Mouse (Mus musculus) lung, embryonic 14.5 days (tissue): ENCODE data around the gene Madcam1. TPM values are rescaled to one million over a fixed set of nuclear protein-coding genes. Genes with fewer than 3 reads are reported as not detected.

Source experiments
- ATAC-seq: fragments of 200-750 bp; cut with Nextera tagmentation; 2 replicates; pipeline ENCODE4 v1.8.0; 2017; ENCODE audit warnings: mild to moderate bottlenecking, moderate TSS enrichment, moderate library complexity; ENCODE audit not compliant: insufficient read depth
- DNase-seq: peaks from one replicate; pipeline ENCODE4 v3.0.0-alpha.2; 2015
- H3K27ac ChIP-seq: fragments of 300-500 bp; sonication (generic); 2 replicates; pipeline ENCODE4 v1.5.1; 2014; ENCODE audit warnings: low read depth, mild to moderate bottlenecking, moderate library complexity
- H3K27me3 ChIP-seq: fragments of 300-500 bp; sonication (generic); 2 replicates; pipeline ENCODE4 v1.6.1; 2014; ENCODE audit warnings: low read length, control low read depth; ENCODE audit not compliant: insufficient read depth
- H3K36me3 ChIP-seq: fragments of 300-500 bp; sonication (generic); 2 replicates; pipeline ENCODE4 v1.6.1; 2014; ENCODE audit warnings: control low read depth; ENCODE audit not compliant: insufficient read depth
- H3K4me1 ChIP-seq: fragments of 300-500 bp; sonication (generic); 2 replicates; pipeline ENCODE4 v1.6.1; 2014; ENCODE audit warnings: antibody characterized with exemption, control low read depth; ENCODE audit not compliant: insufficient read depth
- H3K4me2 ChIP-seq: fragments of 300-500 bp; sonication (generic); 2 replicates; pipeline ENCODE4 v1.6.1; 2014; ENCODE audit warnings: mild to moderate bottlenecking
- H3K4me3 ChIP-seq: fragments of 300-500 bp; sonication (generic); 2 replicates; pipeline ENCODE4 v1.5.1; 2014; ENCODE audit warnings: low read depth, low read length
- H3K9ac ChIP-seq: fragments of 300-500 bp; sonication (generic); 2 replicates; pipeline ENCODE4 v1.6.1; 2014
- H3K9me3 ChIP-seq: fragments of 300-500 bp; sonication (generic); 2 replicates; pipeline ENCODE4 v1.6.1; 2016; ENCODE audit warnings: low read depth, low read length, control low read depth
- CTCF ChIP-seq: IDR thresholded peaks from 2 replicates; pipeline ENCODE4 v1.5.1; 2016; ENCODE audit warnings: antibody characterized with exemption, low read depth
- WGBS: fragments of 180-500 bp; shearing (Covaris S2); extraction: QIAGEN DNeasy Blood & Tissue Kit; methylation state at CpG from one replicate; pipeline ENCODE4 v1.1.7; 2014; 5-methylcytosine and 5-hydroxymethylcytosine counted together
- polyA plus RNA-seq: library from polyadenylated mRNA; unstranded; fragments of >200 nt; fragmentation: Nextera tagmentation; extraction: Ambion mirVana; gene quantifications from 2 replicates; pipeline ENCODE4 v1.2.1, GENCODE M21; 2014

The Madcam1 gene
- 0.93 and 1.2 TPM in 2 replicates for polyA plus RNA-seq

GRCm38 (mm10) chr10:79664131-79664665 is at the start of gene Madcam1:
Madcam1 (plus strand) TSS chr10:79664559.
- TF ChIP-seq CTCF = peak; percentile 94
- no peak for ATAC-seq
- DNase-seq = peak; percentile 80
- Histone ChIP-seq H3K9ac (no peak within 1 kb of the TSS), H3K36me3 (no peaks in the 10 kb centered on the region), H3K27me3 (no peaks in the 10 kb centered on the region), H3K9me3 (no peaks in the 10 kb centered on the region), H3K4me1 (no peaks in the 10 kb centered on the region), H3K4me3 (no peak within 1 kb of the TSS), H3K27ac (no peak within 1 kb of the TSS), H3K4me2 (no peak within 1 kb of the TSS)
- WGBS = 8% methylated on average over 13 of the region's 13 CpGs

GRCm38 (mm10) chr10:79615860-79616259 is 48.5 kb upstream of the Madcam1 start:
- WGBS = 12% methylated on average over 8 of the region's 8 CpGs
- peaks cover 25% of the 10 kb centered on the region for H3K27me3 ChIP-seq
- H3K4me1 ChIP-seq = no peaks in the 10 kb centered on the region; the same call in 1 of the 2 replicates
- no peak overlapping the region for H3K4me2 ChIP-seq
- no peak for TF ChIP-seq CTCF
- no peaks in the 10 kb centered on the region for H3K9me3 ChIP-seq
- ATAC-seq (no peak), DNase-seq (no peak)
- H3K4me3 ChIP-seq = no peak overlapping the region
- no peaks in the 10 kb centered on the region for H3K36me3 ChIP-seq
- H3K27ac ChIP-seq = no peak overlapping the region
- no peak overlapping the region for H3K9ac ChIP-seq

DNA sequence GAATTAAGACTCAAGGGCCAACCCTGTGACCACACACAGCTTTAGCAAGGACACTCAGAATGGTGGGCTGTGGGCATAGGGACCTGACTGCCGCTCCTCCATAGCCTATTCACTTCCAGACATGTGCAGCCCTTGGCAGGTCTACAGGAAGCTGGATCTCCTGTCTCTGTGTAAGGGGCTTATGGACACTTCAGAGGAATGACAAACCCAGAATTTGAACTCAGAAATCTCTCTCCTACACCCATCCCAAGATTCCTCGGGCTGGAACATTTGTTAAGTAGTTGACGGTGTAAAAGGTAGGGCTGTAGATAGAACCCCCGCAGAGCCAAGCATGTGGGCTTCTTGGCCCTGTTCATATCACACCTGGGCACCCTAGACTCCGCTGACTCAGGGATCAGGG is 48.0 kb upstream of the Madcam1 start:
- H3K27ac ChIP-seq = no peak overlapping the region
- H3K9ac ChIP-seq = no peak overlapping the region
- no peak for ATAC-seq
- H3K4me2 ChIP-seq = no peak overlapping the region
- no peak for TF ChIP-seq CTCF
- no peak for DNase-seq
- H3K36me3 ChIP-seq = no peaks in the 10 kb centered on the region
- no peaks in the 10 kb centered on the region for H3K9me3 ChIP-seq
- WGBS = 87% methylated on average over 5 of the region's 5 CpGs
- no peaks in the 10 kb centered on the region; the same call in 1 of the 2 replicates for H3K4me1 ChIP-seq
- H3K27me3 ChIP-seq = peaks cover 23% of the 10 kb centered on the region
- no peak overlapping the region for H3K4me3 ChIP-seq

DNA sequence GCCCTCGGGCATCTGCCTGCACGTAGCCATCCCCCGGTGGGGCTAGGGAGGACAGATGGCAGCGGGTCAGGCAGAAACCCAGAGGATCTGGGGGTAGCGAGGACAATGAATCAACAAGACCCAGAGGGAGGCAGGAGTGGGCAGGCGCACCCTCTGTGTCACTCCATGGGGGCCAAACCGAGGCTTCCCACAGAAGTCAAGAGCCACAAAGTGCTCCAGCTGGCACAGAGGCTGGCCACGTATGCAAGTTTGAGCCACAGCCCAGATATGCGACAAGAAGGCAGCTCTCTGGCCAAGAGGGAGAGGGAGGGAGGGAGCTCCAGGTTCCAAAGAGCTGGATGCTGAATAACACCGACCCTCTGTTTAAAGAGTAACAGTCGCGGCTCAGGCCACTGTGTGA is 40.4 kb upstream of the Madcam1 start:
- H3K9ac ChIP-seq = no peak overlapping the region
- no peak overlapping the region for H3K4me3 ChIP-seq
- TF ChIP-seq CTCF = no peak

GRCm38 (mm10) chr10:79625398-79625797 is 39.0 kb upstream of the Madcam1 start:
- no peaks in the 10 kb centered on the region for H3K27me3 ChIP-seq
- ATAC-seq (no peak), DNase-seq (no peak)
- no peaks in the 10 kb centered on the region for H3K36me3 ChIP-seq
- H3K9ac ChIP-seq = no peak overlapping the region
- 60% methylated on average over 9 of the region's 9 CpGs for WGBS
- no peak overlapping the region for H3K4me3 ChIP-seq
- H3K27ac ChIP-seq = no peak overlapping the region
- H3K4me1 ChIP-seq = no peaks in the 10 kb centered on the region
- H3K9me3 ChIP-seq = no peaks in the 10 kb centered on the region
- no peak for TF ChIP-seq CTCF
- no peak overlapping the region for H3K4me2 ChIP-seq

More for the DNA sequence above, 40.4 kb upstream of the Madcam1 start:
- no peaks in the 10 kb centered on the region for H3K4me1 ChIP-seq
- H3K36me3 ChIP-seq = no peaks in the 10 kb centered on the region
- no peak overlapping the region for H3K4me2 ChIP-seq
- no peak for ATAC-seq
- no peaks in the 10 kb centered on the region for H3K9me3 ChIP-seq
- no peaks in the 10 kb centered on the region for H3K27me3 ChIP-seq
- H3K27ac ChIP-seq = no peak overlapping the region
- WGBS = 59% methylated on average over 12 of the region's 12 CpGs
- no peak for DNase-seq

DNA sequence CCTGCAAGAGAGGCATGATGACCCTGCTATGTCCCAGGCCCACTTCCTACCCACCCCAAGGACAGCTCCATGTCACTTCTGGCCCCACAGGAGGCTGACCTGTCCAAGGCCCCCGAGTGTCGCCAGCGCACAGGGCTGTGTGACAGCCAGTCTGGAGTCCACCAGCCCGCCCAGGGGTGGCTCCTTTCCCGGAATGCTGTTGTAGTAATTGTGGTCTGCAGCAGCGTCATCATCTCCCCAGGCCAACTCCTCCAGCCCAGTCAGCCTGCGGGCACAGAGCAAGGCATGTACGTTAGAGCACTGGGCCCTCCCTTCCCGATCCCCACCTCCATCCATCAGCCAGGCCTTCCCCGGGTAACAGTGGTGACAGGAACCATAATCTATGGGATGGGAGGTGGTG is 38.2 kb upstream of the Madcam1 start:
- TF ChIP-seq CTCF = no peak
- no peak overlapping the region for H3K27ac ChIP-seq
- H3K4me3 ChIP-seq = no peak overlapping the region
- no peak for DNase-seq
- H3K4me2 ChIP-seq = no peak overlapping the region
- ATAC-seq = no peak
- WGBS = 69% methylated on average over 10 of the region's 10 CpGs
- no peaks in the 10 kb centered on the region for H3K9me3 ChIP-seq
- no peak overlapping the region for H3K9ac ChIP-seq
- H3K4me1 ChIP-seq = no peaks in the 10 kb centered on the region
- H3K27me3 ChIP-seq = no peaks in the 10 kb centered on the region
- H3K36me3 ChIP-seq = no peaks in the 10 kb centered on the region

DNA sequence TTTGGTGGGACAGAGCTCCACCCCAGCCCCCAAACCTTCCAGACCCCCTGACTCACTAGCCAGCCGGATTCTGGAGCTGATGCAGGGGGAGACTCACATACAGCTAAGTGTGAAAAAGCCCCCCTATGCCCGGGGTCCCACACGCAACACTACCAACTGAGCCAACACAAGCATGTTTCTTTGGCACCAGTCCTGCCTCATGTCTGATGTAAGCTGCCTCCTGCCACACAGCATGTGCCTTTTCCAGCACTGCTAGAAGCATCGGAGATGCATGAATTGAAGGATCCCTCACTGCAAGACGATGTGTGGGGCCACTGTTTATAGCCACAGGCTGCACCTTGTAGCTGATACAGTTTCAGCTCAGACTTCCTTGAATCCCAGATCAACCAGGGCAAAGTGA is 36.0 kb upstream of the Madcam1 start:
- no peaks in the 10 kb centered on the region for H3K4me1 ChIP-seq
- H3K4me3 ChIP-seq = no peak overlapping the region
- WGBS = 84% methylated on average over 5 of the region's 5 CpGs
- no peak overlapping the region for H3K4me2 ChIP-seq
- no peak overlapping the region for H3K27ac ChIP-seq
- no peaks in the 10 kb centered on the region for H3K27me3 ChIP-seq
- H3K9me3 ChIP-seq = no peaks in the 10 kb centered on the region
- no peak for TF ChIP-seq CTCF
- H3K9ac ChIP-seq = no peak overlapping the region
- no peak for DNase-seq
- no peaks in the 10 kb centered on the region for H3K36me3 ChIP-seq
- no peak for ATAC-seq
